Mouse (Mus musculus) stomach, postnatal 0 days (tissue): ENCODE measurements around the gene Gm7030.

ENCODE experiments used
- CTCF ChIP-seq: IDR thresholded peaks from 2 replicates; pipeline ENCODE4 v1.5.1; 2016; ENCODE audit warnings: antibody characterized with exemption, low read depth, mild to moderate bottlenecking, moderate library complexity
- EP300 ChIP-seq: optimal IDR thresholded peaks from 2 replicates; pipeline ENCODE3; 2016; ENCODE audit warnings: antibody characterized with exemption

- TF ChIP-seq CTCF (no peak), EP300 (no peak)
Observed at GRCm38 (mm10) chr17:36154271-36155149, 25.3 kb upstream of the Gm7030 start.
